Mouse (Mus musculus): Measurements from ENCODE around the gene C4b. TPM values are rescaled to one million over a fixed set of nuclear protein-coding genes. Genes with fewer than 3 reads are reported as not detected.

Gene C4b
- polyA plus RNA-seq, 1 experiment = 15.0 TPM

GRCm38 (mm10) chr17:34680621-34681020 lies 63.1 kb downstream of the C4b start:
- no peak overlapping the region for H3K27ac ChIP-seq (ENCODE audit: control insufficient read depth, insufficient read depth, low read depth, low read length)
- no peaks in the 10 kb centered on the region for H3K27me3 ChIP-seq (ENCODE audit: control insufficient read depth, insufficient read depth, low read length)
- TF ChIP-seq CTCF (IDR thresholded peaks at IDR 0.05; ENCODE audit: control insufficient read depth, insufficient read depth, insufficient replicate concordance, low read depth, low read length) (no peak), POLR2A (IDR thresholded peaks at IDR 0.05; ENCODE audit: control insufficient read depth, low read depth, low read length) (no peak)
- peaks cover 16% of the 10 kb centered on the region for H3K4me1 ChIP-seq (ENCODE audit: control insufficient read depth, insufficient read depth, low read length)
- H3K36me3 ChIP-seq (ENCODE audit: control insufficient read depth, insufficient read depth, low read length) = no peaks in the 10 kb centered on the region
- H3K4me3 ChIP-seq (ENCODE audit: control insufficient read depth, low read depth, low read length) = no peak overlapping the region

- peak overlapping the region; percentile 15 for H3K4me3 ChIP-seq (ENCODE audit: control insufficient read depth, low read depth, low read length)
- H3K4me1 ChIP-seq (ENCODE audit: control insufficient read depth, insufficient read depth, low read length) = peaks cover 18% of the 10 kb centered on the region
- H3K27me3 ChIP-seq (ENCODE audit: control insufficient read depth, insufficient read depth, low read length) = no peaks in the 10 kb centered on the region
- no peak for TF ChIP-seq POLR2A (IDR thresholded peaks at IDR 0.05; ENCODE audit: control insufficient read depth, low read depth, low read length)
- TF ChIP-seq CTCF (IDR thresholded peaks at IDR 0.05; ENCODE audit: control insufficient read depth, insufficient read depth, insufficient replicate concordance, low read depth, low read length) = no peak
- H3K36me3 ChIP-seq (ENCODE audit: control insufficient read depth, insufficient read depth, low read length) = no peaks in the 10 kb centered on the region
- no peak overlapping the region for H3K27ac ChIP-seq (ENCODE audit: control insufficient read depth, insufficient read depth, low read depth, low read length)
Observed at GRCm38 (mm10) chr17:34680191-34680590, 63.5 kb downstream of the C4b start.

Other genes starting within 250 kb of the C4b start
- not detected in 2 replicates for gene Btnl6, start 226.5 kb downstream of the C4b start, polyA plus RNA-seq (2012; rRNA removed)
- gene Notch4, start 179.6 kb downstream of the C4b start, polyA plus RNA-seq (2012; rRNA removed) = 7.2 and 12.3 TPM in 2 replicates
- 1.7 and 1.9 TPM in 2 replicates for gene Gpsm3, start 154.1 kb downstream of the C4b start, polyA plus RNA-seq (2012; rRNA removed)
- gene Pbx2, start 152.6 kb downstream of the C4b start, polyA plus RNA-seq (2012; rRNA removed) = 9.6 and 11.2 TPM in 2 replicates
- 0.43 and 0.66 TPM in 2 replicates for gene Ager, start 146.0 kb downstream of the C4b start, polyA plus RNA-seq (2012; rRNA removed)
- gene Rnf5, start 140.2 kb downstream of the C4b start, polyA plus RNA-seq (2012; rRNA removed) = 56.6 and 63.4 TPM in 2 replicates
- gene Agpat1, start 139.6 kb downstream of the C4b start, polyA plus RNA-seq (2012; rRNA removed) = 891 and 908 TPM in 2 replicates
- 0.53 and 0.54 TPM in 2 replicates for gene Egfl8, start 127.9 kb downstream of the C4b start, polyA plus RNA-seq (2012; rRNA removed)
- gene Ppt2, start 115.4 kb downstream of the C4b start, polyA plus RNA-seq (2012; rRNA removed) = 15.9 and 20.2 TPM in 2 replicates
- 1.5 and 1.6 TPM in 2 replicates for gene Prrt1, start 114.3 kb downstream of the C4b start, polyA plus RNA-seq (2012; rRNA removed)
- 156 and 172 TPM in 2 replicates for gene Fkbpl, start 99.1 kb downstream of the C4b start, polyA plus RNA-seq (2012; rRNA removed)
- 27.9 and 28.4 TPM in 2 replicates for gene Atf6b, start 96.7 kb downstream of the C4b start, polyA plus RNA-seq (2012; rRNA removed)
- gene Tnxb, start 73.3 kb downstream of the C4b start, polyA plus RNA-seq (2012; rRNA removed) = 0.77 and 1.9 TPM in 2 replicates
- gene Cyp21a1, start 60.7 kb upstream of the C4b start, polyA plus RNA-seq (2012; rRNA removed) = 1.1 and 1.4 TPM in 2 replicates
- 41.3 and 46.3 TPM in 2 replicates for gene Stk19, start 93.1 kb upstream of the C4b start, polyA plus RNA-seq (2012; rRNA removed)
- 51.3 and 61.0 TPM in 2 replicates for gene Dxo, start 93.1 kb upstream of the C4b start, polyA plus RNA-seq (2012; rRNA removed)
- gene Skiv2l, start 106.3 kb upstream of the C4b start, polyA plus RNA-seq (2012; rRNA removed) = 137 and 142 TPM in 2 replicates
- gene Nelfe, start 106.5 kb upstream of the C4b start, polyA plus RNA-seq (2012; rRNA removed) = 173 and 180 TPM in 2 replicates
- 1.1 and 1.2 TPM in 2 replicates for gene Cfb, start 118.6 kb upstream of the C4b start, polyA plus RNA-seq (2012; rRNA removed)
- gene Zbtb12, start 135.6 kb upstream of the C4b start, polyA plus RNA-seq (2012; rRNA removed) = 4.0 and 4.7 TPM in 2 replicates
- not detected in 2 replicates for gene Gm20547, start 138.2 kb upstream of the C4b start, polyA plus RNA-seq (2012; rRNA removed)
- gene C2, start 154.4 kb upstream of the C4b start, polyA plus RNA-seq (2012; rRNA removed) = 14.8 and 15.3 TPM in 2 replicates
- gene Ehmt2, start 154.6 kb upstream of the C4b start, polyA plus RNA-seq (2012; rRNA removed) = 344 and 384 TPM in 2 replicates
- 0.52 and 2.2 TPM in 2 replicates for gene Slc44a4, start 170.6 kb upstream of the C4b start, polyA plus RNA-seq (2012; rRNA removed)
- 4.1 and 7.9 TPM in 2 replicates for gene Neu1, start 187.4 kb upstream of the C4b start, polyA plus RNA-seq (2012; rRNA removed)
- 2.6 and 5.2 TPM in 2 replicates for gene Hspa1b, start 215.4 kb upstream of the C4b start, polyA plus RNA-seq (2012; rRNA removed)
- not detected in 2 replicates for gene Gm20481, start 226.0 kb upstream of the C4b start, polyA plus RNA-seq (2012; rRNA removed)
- gene Hspa1a, start 228.3 kb upstream of the C4b start, polyA plus RNA-seq (2012; rRNA removed) = 4.4 and 5.5 TPM in 2 replicates
- 718 and 731 TPM in 2 replicates for gene Hspa1l, start 228.8 kb upstream of the C4b start, polyA plus RNA-seq (2012; rRNA removed)
- 480 and 579 TPM in 2 replicates for gene Lsm2, start 238.0 kb upstream of the C4b start, polyA plus RNA-seq (2012; rRNA removed)